Mouse (Mus musculus): ENCODE results near the gene Lyrm4.

Lyrm4 gene

DNA sequence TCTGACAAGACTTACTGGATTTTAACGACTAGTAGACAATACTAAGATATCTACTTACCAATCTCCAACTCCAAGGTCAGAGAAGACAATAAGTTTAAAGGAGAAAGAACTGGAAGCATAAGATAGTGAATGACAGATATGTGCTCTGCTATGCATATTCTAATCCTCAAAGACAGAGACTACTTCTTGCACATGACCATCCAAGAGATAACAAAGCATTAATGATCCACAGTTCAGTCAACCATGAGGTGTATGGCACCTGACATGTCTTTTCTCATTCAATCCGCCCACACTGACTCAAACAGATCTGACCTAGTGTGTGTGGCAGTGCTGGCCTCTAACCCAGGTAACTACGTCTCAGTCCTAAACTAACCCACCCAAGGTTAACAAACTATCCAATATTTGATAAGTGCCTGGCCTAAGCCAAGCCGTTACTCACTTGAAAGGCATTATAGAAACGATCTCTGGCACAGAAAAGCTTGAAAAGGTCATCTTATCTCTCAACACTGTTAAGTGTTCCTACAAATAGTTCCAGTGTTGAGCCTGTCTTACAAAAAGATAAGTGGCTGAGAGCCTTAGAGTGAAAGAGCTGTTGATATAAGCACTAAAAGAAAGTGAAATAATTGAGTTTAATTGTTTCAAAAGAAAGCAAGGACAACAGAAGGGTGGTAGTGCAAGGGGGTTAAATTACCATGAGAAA is 20.5 kb downstream of the Lyrm4 start:
- DNase-seq: no peak

DNA sequence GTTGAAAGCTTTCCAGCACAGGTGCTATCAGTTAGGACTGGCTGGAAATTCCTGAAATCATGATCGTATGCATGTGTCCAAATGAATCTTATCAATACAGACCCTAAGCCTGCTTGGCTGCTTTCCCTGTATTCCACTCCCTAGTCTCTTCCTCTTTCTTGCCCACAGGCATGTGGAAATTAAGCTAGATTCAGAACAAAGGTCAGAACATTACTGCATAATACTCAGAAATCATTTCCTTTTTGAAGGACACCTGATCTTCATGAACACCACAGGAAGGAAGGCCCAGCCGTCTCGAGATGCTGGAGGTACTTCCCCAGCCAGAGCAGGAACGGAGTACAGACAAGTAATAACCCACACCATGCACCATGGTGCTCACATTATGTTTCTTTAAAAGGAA is 29.2 kb downstream of the Lyrm4 start:
- no peak for DNase-seq

- DNase-seq: no peak
Observed at GRCm38 (mm10) chr13:36087427-36087826, 29.9 kb downstream of the Lyrm4 start.

DNA sequence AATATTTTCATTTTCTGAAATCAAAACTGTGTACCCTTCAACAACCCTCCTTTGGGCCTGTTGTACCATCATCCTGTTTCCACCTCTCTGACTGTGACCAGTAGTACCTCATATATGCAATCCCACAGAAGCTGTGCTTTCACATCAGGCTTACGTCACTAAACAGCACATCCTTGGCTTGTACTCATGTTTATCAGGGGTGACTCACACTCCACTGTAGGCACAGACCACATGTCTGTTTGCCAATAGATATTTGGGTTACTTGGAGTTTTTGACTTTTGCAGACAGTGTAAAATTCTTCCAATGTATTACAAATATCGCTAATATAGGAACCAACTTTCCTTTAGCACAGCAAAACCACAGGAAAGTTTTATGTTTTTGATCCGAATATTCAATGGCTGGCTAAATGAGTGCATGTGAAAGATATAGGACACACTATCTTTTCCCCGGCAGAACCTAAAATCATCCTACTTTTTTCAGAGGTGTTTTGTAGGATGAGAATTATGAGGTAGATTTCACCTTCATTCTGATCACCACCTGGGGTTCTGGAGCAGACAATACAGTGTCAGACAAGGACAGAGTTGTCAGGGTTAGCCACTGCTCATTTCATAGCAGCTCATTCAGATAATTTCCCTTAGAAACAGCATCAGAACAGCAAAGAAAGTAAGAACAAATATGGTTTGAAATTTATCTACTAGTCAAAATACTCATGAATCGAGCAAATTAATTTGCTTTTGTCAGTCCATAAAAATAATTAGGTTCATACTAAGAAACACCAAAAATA is 30.5 kb downstream of the Lyrm4 start:
- DNase-seq: no peak

DNA sequence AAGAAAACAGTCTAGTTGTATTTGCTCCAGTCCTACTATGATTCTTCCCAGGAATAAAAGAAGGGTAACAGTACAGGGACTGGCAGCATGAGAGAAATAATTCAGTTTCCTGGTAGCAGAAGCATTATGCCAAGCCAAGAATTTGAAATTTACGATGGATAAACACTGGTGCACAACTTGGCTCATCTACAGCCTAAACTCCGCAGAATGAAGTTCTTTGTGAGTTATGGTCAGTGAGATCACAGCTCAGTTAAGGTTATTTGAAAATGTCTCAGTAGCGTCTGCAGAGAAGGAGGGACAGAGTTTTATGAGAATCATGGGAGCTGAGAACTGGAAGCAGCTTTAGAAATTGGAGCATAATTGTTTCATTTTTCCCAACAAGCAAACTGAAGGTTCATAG is 31.4 kb downstream of the Lyrm4 start:
- no peak for DNase-seq

DNA sequence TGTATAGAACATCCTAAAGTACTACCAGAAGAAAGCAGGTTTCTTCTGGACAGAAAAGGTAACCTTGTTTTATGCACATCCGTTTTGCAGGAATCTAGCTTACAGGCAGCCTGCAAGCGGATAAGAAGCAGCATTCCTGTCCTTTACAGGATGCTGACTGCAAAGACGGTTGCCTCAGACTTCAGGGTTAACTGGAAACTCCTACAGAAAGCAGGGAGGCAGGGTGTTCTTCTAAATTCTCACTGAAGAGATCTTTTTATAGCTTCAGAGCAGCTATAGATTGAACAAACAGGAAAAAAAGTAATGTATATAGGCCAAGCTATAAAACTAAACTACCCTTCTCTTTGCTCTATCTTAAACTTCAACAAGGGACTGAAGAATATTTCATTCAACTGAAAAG is 32.6 kb downstream of the Lyrm4 start:
- no peak for DNase-seq

GRCm38 (mm10) chr13:36081591-36081990 is 35.7 kb downstream of the Lyrm4 start:
- no peak for DNase-seq

DNA sequence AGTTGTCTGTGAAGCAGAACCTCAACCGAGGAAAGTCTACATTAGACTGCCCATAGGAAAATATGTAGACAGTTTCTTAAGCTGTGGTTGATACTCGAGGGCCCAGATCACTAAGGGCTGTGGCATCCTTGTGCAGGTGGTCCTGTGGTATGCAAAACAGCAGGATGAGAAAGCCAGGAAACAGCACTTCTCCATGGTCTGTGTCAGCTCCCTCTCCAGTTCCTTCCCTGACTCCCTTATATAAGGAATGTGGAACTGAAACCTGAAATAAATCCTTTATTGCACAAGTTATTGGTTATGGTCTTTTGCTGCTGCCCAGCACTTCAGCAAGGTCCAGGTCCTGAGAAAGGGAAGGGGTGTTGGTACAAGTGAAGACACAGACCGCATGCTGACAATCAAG is 42.8 kb downstream of the Lyrm4 start:
- no peak for DNase-seq

DNA sequence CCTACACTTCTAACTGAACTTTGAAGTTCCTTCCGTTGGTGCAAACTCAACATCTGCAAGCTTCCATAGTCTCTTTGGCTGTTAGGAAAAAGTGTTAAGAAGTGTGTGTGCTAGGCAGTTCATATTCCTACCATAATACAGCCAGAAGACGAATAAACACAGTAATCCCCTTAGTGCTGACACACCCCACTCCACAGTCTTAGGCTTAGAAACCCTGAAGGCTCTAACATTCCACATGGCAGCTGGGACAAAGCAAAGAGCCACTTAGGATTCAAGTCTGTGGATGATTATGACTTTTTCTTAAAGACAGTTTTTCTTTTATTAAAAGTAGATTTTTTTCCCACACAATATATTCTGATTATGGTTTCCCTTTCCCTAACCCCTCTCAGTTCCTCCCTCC is 50.6 kb downstream of the Lyrm4 start:
- no peak for DNase-seq

DNA sequence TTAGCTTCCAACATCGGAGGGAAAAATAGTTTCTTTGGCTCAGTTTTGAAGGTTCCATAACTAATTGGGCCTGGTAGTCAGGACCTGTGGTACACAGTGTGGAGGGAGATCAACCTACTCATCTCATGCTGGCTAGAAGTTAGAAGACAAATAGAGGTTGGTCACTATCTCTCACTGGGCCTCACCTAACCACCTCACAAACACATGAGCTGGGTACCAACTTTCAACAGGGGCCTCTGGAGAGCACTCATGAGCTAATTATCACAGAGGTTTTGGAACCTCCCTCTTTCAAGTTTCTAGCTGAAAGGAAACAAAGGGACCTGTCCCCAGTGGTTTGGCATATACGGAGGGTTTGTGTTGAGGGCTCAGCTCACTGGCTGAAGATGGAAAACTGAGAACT is 59.8 kb downstream of the Lyrm4 start:
- DNase-seq: no peak

GRCm38 (mm10) chr13:36056925-36057324 is 60.4 kb downstream of the Lyrm4 start:
- no peak for DNase-seq

DNA sequence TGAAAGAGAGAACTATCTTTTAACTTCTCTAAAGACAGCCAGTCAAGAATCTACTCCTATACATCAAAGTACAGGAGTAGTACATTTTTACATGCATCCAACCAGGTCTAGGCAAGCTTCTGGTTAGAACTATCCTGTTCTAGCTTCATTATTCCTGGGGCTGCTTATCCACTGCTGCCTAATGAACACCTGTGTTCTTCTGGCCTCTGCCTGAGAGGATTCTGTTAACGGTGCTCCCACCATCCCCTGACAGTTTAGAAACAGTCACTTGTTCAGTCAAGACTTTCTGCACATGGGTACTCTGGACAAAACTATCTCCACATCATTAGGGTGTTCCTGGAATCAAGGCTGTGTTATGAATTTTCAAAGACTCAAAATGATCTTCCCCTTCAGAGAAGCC is 60.8 kb downstream of the Lyrm4 start:
- no peak for DNase-seq

- no peak for DNase-seq
Observed at GRCm38 (mm10) chr13:36035528-36035927, 81.8 kb downstream of the Lyrm4 start.

- peak; percentile 27 to 32 for DNase-seq
Observed at GRCm38 (mm10) chr13:36031959-36032358, 85.4 kb downstream of the Lyrm4 start.

GRCm38 (mm10) chr13:36019309-36020274 is 97.7 kb downstream of the Lyrm4 start:
- peak; percentile 43 to 63 for DNase-seq

GRCm38 (mm10) chr13:36018017-36018416 is 99.3 kb downstream of the Lyrm4 start:
- no peak for DNase-seq

DNA sequence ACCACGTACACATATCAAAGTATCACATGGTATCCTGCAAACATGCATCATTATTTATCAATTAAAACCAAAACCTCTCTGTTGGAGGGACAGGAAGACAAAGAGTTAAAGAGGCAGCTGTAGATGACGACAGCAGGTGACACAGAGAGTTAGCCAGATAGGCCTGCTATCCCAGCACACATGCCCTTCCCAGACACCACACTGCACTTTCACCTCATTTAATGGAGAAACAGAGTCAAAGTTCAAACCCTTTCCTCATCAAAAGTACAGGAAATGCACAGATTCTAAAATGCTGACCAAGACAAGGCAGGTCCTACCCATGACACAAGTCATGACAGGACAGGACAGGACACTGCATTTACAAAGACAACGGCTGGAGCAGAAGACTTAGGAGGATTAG is 101.7 kb downstream of the Lyrm4 start:
- DNase-seq: peak; percentile 9 to 26

DNA sequence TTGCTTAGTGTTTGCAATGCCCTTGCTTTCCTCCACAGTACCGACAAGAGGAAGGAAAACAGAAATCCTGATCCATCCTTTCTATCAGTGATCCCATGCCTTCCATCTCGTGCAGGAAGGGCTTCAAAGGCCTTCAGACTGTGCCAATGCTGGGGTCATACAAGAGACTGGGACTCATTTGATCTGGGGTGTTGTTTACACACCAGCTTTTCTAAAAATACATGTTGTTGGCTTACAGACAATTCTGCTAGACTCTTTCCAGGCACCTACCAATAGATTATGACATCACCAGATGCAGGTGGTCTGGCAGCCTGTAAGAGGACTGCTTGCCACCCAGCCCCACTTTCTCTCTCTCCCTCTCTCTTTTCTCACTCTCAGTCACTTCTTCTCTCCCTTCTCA is 107.3 kb downstream of the Lyrm4 start:
- no peak for DNase-seq

GRCm38 (mm10) chr13:36000798-36001197 is 116.5 kb downstream of the Lyrm4 start:
- no peak for DNase-seq

DNA sequence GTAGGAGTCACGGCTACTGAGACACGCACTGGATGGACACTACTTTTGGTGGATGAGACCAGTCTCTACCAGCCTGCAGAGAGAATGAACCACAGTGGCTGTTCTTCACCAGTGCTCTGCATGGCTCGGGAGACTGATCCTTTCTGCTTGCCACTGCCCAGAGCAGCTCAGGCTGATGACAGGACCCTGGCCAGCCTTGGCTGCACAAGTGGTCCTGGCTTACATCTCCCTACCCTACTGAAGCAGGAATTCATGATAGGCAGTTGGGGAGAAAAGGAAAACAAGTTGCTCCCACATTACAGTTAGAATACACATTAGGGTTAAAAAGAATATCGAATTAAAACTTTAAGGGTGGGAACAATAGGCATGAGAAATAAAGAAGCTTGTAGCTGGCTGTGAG is 119.7 kb downstream of the Lyrm4 start:
- DNase-seq: no peak

DNA sequence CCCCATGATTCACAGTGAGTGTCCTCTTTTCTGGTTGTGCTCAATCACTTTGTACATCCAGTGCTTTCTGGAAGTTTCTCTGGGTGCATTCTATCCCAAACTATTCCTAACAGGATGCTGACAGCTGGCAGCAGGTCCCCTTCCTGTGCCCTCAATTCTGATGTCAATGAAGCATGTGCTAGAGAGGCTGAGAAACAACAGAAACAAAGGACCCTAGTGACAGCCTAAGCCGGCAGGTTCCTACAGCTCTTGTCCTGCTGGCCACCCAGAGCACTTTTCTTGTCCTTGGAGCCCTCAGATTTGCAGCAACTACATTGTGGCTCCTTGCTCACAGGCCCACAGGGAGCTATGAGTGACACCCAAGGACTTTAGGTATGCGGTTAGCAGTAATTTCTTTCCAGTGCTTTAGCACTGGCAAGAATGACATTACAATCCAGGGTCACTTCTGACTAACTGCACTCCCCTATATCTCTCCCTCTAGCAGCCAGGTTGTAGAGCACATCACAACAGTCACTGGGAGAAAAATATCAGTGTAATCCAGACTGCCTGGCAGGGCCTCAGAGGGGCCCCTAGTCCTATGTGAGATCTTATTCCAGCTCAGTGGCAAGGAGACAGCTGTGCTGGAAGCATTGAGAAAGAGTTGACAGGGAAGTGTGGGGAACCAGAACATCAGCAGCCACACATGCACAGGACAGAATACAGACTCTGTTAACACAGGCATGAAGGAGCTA is 121.5 kb downstream of the Lyrm4 start:
- DNase-seq: no peak

DNA sequence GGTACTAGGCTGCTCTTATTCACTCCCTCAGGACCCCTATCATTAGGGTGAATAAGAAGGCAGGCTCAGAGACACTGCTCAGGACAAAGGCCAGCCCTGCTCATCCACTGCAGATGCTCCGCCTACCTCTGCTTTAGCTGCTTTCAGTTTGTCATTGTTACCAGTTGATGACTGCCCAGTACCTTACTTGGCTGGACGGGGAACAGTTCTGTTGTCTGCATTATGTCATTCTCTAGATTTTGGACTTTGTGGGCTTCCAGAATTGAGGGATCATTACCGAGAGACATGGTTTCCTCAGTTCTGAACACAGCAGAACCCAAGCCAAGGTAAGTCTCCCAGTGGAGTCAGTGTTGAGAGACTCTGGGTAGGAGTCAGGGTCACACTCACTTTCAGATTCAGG is 122.1 kb downstream of the Lyrm4 start:
- no peak for DNase-seq

- DNase-seq: peak; percentile 69 to 79
Observed at GRCm38 (mm10) chr13:35994067-35994466, 123.3 kb downstream of the Lyrm4 start.

All from kidney, adult 8-10 months (tissue).